Mouse (Mus musculus) neural tube, embryonic 15.5 days (tissue): Measurements from ENCODE around the gene Ccdc88c. TPM values are rescaled to one million over a fixed set of nuclear protein-coding genes. Genes with fewer than 3 reads are reported as not detected.

Source experiments
- ATAC-seq: fragments of 200-750 bp; cut with Nextera tagmentation; 2 replicates; pipeline ENCODE4 v1.8.0; 2017; ENCODE audit warnings: mild to moderate bottlenecking, moderate TSS enrichment, moderate library complexity; ENCODE audit not compliant: low FRiP score
- H3K27ac ChIP-seq: fragments of 300-500 bp; sonication (generic); replicated peaks from 2 replicates; pipeline ENCODE4 v1.5.1; 2015; ENCODE audit warnings: mild to moderate bottlenecking, inconsistent platforms
- H3K27me3 ChIP-seq: fragments of 300-500 bp; sonication (generic); replicated peaks from 2 replicates; pipeline ENCODE4 v1.6.1; 2015; ENCODE audit warnings: inconsistent platforms
- H3K36me3 ChIP-seq: fragments of 300-500 bp; sonication (generic); 2 replicates; pipeline ENCODE4 v1.6.1; 2015; ENCODE audit warnings: inconsistent platforms
- H3K4me1 ChIP-seq: fragments of 300-500 bp; sonication (generic); 2 replicates; pipeline ENCODE4 v1.6.1; 2015; ENCODE audit warnings: inconsistent platforms
- H3K4me2 ChIP-seq: fragments of 300-500 bp; sonication (generic); 2 replicates; pipeline ENCODE4 v1.6.1; 2015; ENCODE audit warnings: inconsistent platforms, mild to moderate bottlenecking, moderate library complexity
- H3K4me3 ChIP-seq: fragments of 300-500 bp; sonication (generic); replicated peaks from 2 replicates; pipeline ENCODE4 v1.5.1; 2015; ENCODE audit warnings: mild to moderate bottlenecking, inconsistent platforms
- H3K9ac ChIP-seq: fragments of 300-500 bp; sonication (generic); replicated peaks from 2 replicates; pipeline ENCODE4 v1.6.1; 2015; ENCODE audit warnings: mild to moderate bottlenecking, inconsistent platforms
- H3K9me3 ChIP-seq: fragments of 300-500 bp; sonication (generic); replicated peaks from 2 replicates; pipeline ENCODE4 v1.6.1; 2016; ENCODE audit warnings: inconsistent platforms
- WGBS: fragments of 180-500 bp; shearing (Covaris S2); methylation state at CpG from one replicate; pipeline ENCODE4 v1.1.7; 2015; ENCODE audit warnings: mixed read lengths; 5-methylcytosine and 5-hydroxymethylcytosine counted together
- polyA plus RNA-seq: library from polyadenylated mRNA; unstranded; fragments of >200 nt; fragmentation: Nextera tagmentation; extraction: Ambion mirVana; gene quantifications from 2 replicates; pipeline ENCODE4 v1.2.1, GENCODE M21; 2015

The Ccdc88c gene
- polyA plus RNA-seq: 9.6 and 10.1 TPM in 2 replicates

DNA sequence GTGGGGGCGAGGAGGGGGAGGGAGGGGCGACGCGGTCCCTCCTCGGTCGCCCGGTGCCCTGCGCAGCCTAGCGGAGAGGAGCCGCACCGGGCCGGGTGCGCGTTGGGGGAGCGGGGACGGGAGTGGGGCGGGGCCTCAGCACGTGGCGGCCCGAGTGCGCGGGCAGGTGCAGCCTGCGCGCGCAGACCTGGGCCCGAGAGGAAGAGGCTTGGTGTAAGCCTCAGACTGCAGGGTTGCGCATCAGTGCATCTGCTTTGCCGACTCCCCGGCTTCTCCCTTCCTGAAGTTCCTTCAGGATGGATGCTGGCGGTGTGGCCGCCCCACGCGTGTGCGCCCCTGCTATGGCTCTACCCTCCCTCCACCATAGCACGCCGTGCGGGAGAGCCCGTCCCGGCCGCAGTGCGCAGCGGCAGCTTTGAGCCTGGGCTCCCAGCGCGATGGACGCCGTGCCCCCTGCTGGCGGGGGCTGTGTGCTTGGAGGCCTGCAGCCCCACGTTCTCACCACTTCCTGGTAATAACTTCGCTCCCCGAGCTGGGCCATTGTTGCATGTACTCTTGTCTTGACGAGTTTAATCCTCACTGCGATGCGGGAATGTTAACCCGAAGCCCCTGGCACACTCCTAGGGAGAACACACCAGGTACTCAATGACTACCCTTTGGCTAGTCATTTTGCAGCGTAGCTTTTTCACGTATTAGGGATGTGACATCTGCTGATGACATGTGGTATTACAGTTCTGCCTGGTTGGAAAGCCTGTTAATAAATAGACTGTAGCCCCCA lies at the start of gene Ccdc88c:
Gene Ccdc88c, minus strand, starts transcription at position 103 of the 778 bp plus-strand sequence.
- H3K27ac ChIP-seq: peak within 1 kb of the TSS; percentile 89
- peaks cover 40% of the 10 kb centered on the region for H3K4me1 ChIP-seq
- H3K36me3 ChIP-seq: no peaks in the 10 kb centered on the region
- H3K27me3 ChIP-seq: no peaks in the 10 kb centered on the region
- H3K4me2 ChIP-seq: peak within 1 kb of the TSS; percentile 91
- under 1% methylated on average over 53 of the region's 56 CpGs for WGBS
- H3K9ac ChIP-seq: peak within 1 kb of the TSS; percentile 76
- ATAC-seq: peak; percentile 92
- peak within 1 kb of the TSS; percentile 64 for H3K4me3 ChIP-seq
- H3K9me3 ChIP-seq: no peaks in the 10 kb centered on the region

DNA sequence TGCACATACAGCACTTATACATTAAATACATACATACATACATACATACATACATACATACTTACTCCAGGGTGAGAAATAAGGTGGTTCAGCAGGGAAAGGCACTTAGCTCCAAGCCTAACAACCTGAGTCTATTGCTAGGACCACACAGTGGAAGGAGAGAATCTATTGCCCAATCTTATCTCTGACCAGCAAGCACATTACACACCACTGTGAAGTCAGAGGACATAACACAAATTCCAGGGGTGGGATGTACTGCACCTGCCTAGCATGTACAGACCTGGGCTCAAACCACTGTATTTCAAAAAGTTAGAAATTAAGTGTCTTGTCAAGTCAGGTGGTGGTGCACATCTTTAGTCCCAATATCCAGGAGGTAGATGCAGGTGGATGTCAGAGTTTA lies 49.1 kb upstream of the Ccdc88c start:
- ATAC-seq: no peak
- Histone ChIP-seq H3K9me3 (no peaks in the 10 kb centered on the region), H3K36me3 (no peaks in the 10 kb centered on the region), H3K9ac (no peak overlapping the region), H3K4me1 (peaks cover 32% of the 10 kb centered on the region), H3K4me3 (no peak overlapping the region), H3K27me3 (no peaks in the 10 kb centered on the region), H3K27ac (no peak overlapping the region), H3K4me2 (no peak overlapping the region)

DNA sequence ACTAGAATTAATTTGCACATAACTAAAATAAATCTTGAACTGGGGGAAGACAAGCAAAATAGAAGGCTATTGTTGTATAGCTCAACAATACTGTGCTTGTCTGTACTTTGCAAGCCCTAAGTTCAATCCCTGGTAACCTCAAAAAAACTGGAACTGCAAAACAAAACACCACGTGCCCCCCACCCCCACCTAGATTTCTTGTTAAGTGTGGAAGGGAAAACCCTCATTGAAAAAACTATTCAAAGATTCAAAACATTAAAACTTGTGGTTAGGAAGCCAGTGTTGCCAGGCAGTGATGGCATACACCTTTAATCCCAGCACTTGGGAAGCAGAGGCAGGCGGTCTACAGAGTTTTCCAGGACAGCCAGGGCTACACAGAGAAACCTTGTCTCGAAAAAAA lies 46.6 kb upstream of the Ccdc88c start:
- no peak for ATAC-seq
- Histone ChIP-seq H3K4me1 (peaks cover 16% of the 10 kb centered on the region), H3K27ac (no peak overlapping the region), H3K4me3 (no peak overlapping the region), H3K27me3 (no peaks in the 10 kb centered on the region), H3K4me2 (no peak overlapping the region), H3K36me3 (no peaks in the 10 kb centered on the region), H3K9me3 (no peaks in the 10 kb centered on the region), H3K9ac (no peak overlapping the region)
- 86% methylated on average over 3 of the region's 3 CpGs for WGBS

DNA sequence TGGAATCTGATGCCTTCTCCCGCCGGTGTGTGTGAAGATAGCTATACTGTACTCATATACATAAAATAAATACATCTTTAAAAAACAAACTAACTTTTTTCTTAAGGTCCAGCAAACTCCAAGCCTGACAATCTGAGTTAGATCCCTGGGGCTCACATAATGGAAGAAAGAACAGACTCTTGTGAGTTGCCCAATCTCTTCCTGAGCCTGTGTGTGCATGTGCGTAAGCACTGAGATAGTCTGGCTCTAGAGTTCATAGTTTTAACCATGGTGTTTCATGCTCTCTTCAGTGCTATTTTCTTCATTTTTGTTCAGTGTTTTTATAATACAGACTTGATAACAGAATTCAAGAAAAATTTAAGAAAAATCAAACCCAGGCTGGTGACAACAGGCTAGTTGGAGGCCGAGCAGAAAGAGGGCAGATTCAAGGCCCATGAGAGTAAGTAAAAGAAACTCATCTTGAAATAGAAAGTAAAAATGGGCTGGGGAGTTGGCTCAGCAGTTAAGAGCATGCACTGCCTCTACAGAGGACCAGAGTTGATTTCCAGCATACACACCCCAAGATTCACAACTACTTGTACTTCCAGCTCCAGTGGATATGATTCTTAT lies 46.1 kb upstream of the Ccdc88c start:
- Histone ChIP-seq H3K4me1 (peaks cover 14% of the 10 kb centered on the region), H3K27me3 (no peaks in the 10 kb centered on the region), H3K4me3 (no peak overlapping the region), H3K9me3 (no peaks in the 10 kb centered on the region), H3K27ac (no peak overlapping the region), H3K9ac (no peak overlapping the region), H3K36me3 (no peaks in the 10 kb centered on the region), H3K4me2 (no peak overlapping the region)
- 97% methylated on average over 4 of the region's 4 CpGs for WGBS
- no peak for ATAC-seq

DNA sequence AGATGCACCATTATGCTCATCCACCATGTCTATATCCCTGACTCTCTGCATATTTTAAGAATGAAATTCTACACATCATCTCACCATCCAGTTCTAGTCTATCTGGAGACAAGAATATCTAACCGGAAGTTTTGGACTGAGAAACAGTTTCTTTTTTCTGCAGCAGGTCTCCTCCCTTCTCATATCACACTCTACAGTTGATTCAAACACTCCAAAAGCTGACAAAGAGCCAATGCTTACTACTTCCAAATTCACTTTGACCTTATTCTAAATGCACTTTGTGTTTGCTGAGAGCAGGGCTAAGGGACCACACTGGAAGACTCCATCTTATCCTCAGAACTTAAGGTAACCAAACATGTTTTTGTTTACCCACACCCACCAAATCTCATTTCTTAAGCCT lies 41.0 kb upstream of the Ccdc88c start:
- H3K4me1 ChIP-seq: no peaks in the 10 kb centered on the region
- no peaks in the 10 kb centered on the region for H3K27me3 ChIP-seq
- H3K4me2 ChIP-seq: no peak overlapping the region
- H3K27ac ChIP-seq: no peak overlapping the region
- no peak overlapping the region for H3K4me3 ChIP-seq
- no peak overlapping the region for H3K9ac ChIP-seq
- 98% methylated on average over 1 of the region's 1 CpGs for WGBS
- no peak for ATAC-seq
- H3K9me3 ChIP-seq: no peaks in the 10 kb centered on the region
- H3K36me3 ChIP-seq: no peaks in the 10 kb centered on the region; the same call in 1 of the 2 replicates

DNA sequence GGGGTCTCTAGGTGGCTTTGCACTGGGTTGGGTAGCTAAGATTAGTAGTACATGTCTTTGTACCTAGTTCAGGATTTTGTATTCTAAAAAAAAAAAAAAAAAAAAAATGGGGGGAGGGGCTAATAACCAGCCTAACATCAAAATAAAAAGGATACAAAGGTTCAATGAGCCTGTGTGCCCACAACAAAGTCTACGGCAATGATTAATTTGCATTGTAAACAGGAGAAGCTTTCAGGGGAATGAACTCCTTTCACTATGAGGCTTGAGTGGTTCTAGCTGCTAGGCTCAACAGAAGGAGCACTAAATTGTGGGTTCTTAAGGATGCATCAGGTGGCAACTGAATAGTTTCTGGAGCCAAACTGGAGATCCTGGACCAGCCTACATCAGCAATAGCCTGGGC lies 37.5 kb upstream of the Ccdc88c start:
- WGBS: 78% methylated on average over 1 of the region's 1 CpGs
- Histone ChIP-seq H3K27ac (no peak overlapping the region), H3K9ac (no peak overlapping the region), H3K4me1 (no peaks in the 10 kb centered on the region), H3K4me3 (no peak overlapping the region), H3K9me3 (no peaks in the 10 kb centered on the region), H3K4me2 (no peak overlapping the region), H3K36me3 (peaks cover 22% of the 10 kb centered on the region), H3K27me3 (no peaks in the 10 kb centered on the region)
- no peak for ATAC-seq

DNA sequence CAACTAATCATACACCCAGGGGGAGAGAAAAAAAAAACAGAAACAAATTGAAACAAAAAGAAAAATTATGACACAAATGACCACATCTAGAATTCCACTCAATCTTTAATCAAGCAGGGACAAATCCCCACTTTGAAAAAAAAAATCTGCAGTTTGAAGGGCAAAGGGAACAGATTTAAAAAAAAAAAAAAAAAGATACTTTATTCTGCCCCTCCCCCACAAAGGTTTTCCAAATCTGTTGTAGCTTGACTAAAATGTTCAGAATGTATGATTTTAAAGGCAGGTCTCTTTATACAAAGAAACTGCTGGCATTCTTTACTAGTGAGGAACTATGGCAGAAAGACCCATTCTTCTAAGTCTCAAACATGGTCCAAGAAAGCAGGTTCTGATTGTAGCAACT lies 11.1 kb upstream of the Ccdc88c start:
- Histone ChIP-seq H3K4me3 (no peak overlapping the region), H3K4me1 (no peaks in the 10 kb centered on the region), H3K27me3 (no peaks in the 10 kb centered on the region), H3K4me2 (no peak overlapping the region), H3K9me3 (no peaks in the 10 kb centered on the region), H3K27ac (no peak overlapping the region), H3K36me3 (peaks cover 51% of the 10 kb centered on the region), H3K9ac (no peak overlapping the region)
- no peak for ATAC-seq

DNA sequence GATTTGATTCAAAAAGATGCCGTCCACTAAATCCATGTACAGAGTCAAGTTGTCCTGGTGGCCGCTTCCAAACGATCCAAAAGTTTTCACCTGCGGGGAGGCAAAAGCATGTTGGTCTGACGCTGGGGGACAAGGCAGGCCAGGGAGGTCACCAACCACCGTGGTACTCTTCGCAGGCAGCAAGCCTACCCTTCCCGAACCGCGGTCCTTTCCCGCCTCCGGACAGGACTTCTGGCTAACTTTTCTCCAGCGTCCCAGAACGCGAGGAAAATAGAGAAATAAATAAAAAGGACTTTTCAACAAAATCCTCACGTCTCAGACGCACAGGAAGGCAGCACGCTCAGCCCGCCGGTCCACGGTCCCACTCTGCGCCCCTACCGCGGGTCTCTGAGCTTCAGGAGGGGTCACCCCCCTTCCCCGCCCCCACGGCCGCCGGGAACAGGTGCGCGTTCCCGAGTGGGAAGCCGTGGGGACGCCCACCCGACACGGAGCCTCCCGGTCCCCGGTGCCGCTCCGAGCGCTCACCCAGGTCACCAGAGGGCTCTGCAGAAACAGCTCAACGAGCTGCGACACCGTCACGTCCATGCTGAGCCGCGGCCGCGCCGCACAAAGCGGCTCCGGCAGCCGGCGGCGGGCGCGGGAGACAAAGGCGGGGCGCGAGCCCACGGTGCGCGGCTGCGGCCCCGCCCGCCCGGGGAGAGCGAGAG lies 456 bp downstream of the Ccdc88c start:
- H3K27ac ChIP-seq: peak overlapping the region; percentile 89
- peak overlapping the region; percentile 76 for H3K9ac ChIP-seq
- H3K4me2 ChIP-seq: peak overlapping the region; percentile 91
- no peaks in the 10 kb centered on the region for H3K27me3 ChIP-seq
- peak overlapping the region; percentile 64 for H3K4me3 ChIP-seq
- H3K9me3 ChIP-seq: no peaks in the 10 kb centered on the region
- ATAC-seq: peak; percentile 28
- H3K4me1 ChIP-seq: peaks cover 48% of the 10 kb centered on the region
- H3K36me3 ChIP-seq: no peaks in the 10 kb centered on the region
- WGBS: under 1% methylated on average over 56 of the region's 67 CpGs

DNA sequence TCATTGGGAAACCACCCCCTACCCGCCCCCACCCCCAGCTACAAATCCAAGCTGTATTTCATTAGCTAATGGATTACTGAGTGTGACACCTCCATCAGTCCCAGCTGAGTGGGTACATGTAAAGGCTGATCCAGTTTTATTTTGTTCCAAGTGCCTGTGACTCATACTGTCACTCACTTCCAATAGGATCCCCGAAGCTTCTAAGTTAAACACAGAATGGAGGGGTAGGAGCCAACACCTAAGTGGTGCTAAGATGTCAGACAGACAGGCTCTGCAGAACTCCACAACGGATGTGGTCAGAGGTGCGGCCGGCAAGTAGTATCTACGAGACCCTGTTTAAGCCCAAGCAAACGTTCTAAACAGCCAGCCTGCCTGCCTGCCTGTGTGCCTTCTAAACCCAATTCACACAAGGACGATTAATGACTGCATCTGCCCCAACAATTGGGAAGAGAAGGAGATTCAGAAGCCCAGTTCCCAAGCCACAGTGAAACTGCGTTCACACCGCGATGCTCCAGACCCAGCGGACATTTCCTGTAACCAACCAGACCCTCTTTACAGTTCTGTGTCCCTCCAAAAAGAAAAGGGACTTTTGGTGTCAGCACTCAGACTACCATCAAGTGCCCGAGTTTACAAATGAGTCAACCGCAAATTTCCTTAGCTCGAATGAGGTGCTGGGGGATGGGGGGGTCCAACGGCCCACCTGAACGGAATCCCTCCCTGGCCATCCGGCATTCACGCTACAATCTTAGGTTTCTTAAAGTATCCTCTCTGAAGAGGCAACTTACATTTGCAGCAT lies 1.2 kb downstream of the Ccdc88c start:
- WGBS: under 1% methylated on average over 19 of the region's 19 CpGs

DNA sequence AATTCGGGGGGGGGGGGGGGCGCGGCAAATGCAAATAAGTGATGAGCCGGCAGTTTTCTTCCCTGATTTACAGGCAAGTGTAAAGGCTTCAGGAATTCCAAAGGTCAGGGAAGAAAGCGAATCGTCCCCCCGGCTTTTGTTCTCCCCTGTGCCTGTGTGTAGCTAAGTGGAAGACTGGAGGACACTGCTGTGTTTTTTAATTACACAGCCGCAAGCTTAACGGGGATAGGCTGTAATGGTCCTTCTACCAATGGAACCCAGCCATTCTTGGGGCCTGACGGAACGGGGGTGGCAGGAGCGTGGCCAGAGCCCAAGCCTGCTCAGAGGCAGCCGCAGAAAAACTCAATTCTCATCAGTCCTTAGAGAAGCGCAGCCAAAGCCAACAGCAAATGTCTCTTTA lies 1.9 kb downstream of the Ccdc88c start:
- peak overlapping the region; percentile 64 for H3K4me3 ChIP-seq
- H3K9ac ChIP-seq: peak overlapping the region; percentile 42
- 3% methylated on average over 14 of the region's 14 CpGs for WGBS
- H3K4me1 ChIP-seq: peaks cover 53% of the 10 kb centered on the region
- peak overlapping the region; percentile 91 for H3K4me2 ChIP-seq
- H3K27me3 ChIP-seq: no peaks in the 10 kb centered on the region
- no peaks in the 10 kb centered on the region for H3K36me3 ChIP-seq
- H3K27ac ChIP-seq: peak overlapping the region; percentile 56; the same call in 1 of the 2 replicates
- ATAC-seq: no peak
- no peaks in the 10 kb centered on the region for H3K9me3 ChIP-seq

More for the DNA sequence above, 1.2 kb downstream of the Ccdc88c start:
- ATAC-seq: no peak
- Histone ChIP-seq H3K27me3 (no peaks in the 10 kb centered on the region), H3K4me3 (peak overlapping the region; percentile 64), H3K4me2 (peak overlapping the region; percentile 91), H3K36me3 (no peaks in the 10 kb centered on the region), H3K27ac (peak overlapping the region; percentile 56), H3K4me1 (peaks cover 53% of the 10 kb centered on the region), H3K9me3 (no peaks in the 10 kb centered on the region), H3K9ac (peak overlapping the region; percentile 76)

DNA sequence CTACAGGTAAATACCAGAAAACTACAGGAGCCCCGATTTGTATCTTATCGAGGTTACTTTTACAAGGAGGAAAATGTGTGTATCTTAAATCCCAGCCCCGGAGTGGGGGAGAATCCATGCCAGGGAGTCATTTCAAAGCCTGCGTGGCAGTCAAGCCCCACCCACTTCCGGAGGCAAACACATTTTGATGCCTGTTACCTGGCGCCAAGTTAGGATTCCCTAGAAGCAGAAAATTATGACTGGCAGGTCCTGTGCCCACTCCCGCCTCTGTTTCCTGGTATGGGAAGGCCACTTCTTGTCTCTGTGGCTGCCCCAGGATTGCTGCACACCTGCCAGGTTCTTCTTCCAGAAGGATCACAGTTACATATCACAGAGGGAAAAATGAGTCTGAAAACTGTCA lies 2.3 kb downstream of the Ccdc88c start:
- H3K27ac ChIP-seq: no peak overlapping the region
- peaks cover 53% of the 10 kb centered on the region for H3K4me1 ChIP-seq
- H3K4me3 ChIP-seq: peak overlapping the region; percentile 64
- H3K4me2 ChIP-seq: peak overlapping the region; percentile 91
- no peaks in the 10 kb centered on the region for H3K9me3 ChIP-seq
- H3K36me3 ChIP-seq: no peaks in the 10 kb centered on the region
- no peaks in the 10 kb centered on the region for H3K27me3 ChIP-seq
- peak overlapping the region; percentile 42 for H3K9ac ChIP-seq
- no peak for ATAC-seq
- WGBS: 25% methylated on average over 7 of the region's 7 CpGs
